Comparison of ENCODE assay signal across 28 mouse cellular contexts in the genomic region with DNA sequence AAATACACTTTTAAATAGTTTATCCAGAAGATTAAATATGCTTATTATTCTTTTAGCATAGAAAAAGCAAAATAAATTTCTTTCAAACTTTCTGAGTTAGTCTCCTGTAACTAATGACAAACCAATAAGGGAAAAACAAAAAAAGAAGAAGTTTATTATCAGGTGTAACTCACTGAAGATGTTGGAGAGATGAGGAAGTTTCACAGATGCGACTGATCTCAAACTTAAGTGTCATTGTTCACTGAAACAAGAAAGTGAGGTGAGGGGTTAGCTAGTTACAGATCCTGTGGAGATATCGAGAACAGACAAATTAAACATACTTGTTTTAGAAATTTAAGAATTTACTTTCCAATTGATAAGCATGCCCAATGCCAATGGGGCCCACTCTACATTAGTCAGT.
"Had no signal": no experiment of that assay in that cellular context is flagged by ENCODE, and none has a peak within 500 bp of the region (broad histone marks: within the 10 kb centered on the region; RNA-seq: fewer than 3 reads in every experiment).

No protein-coding gene starts in this region.

- H3K27me3 ChIP-seq: limb, embryonic 12.5 days; limb, embryonic 13.5 days; limb, embryonic 15.5 days; liver, embryonic 12.5 days; liver, embryonic 13.5 days; liver, embryonic 15.5 days; lung, embryonic 15.5 days; megakaryocyte, embryonic 14.5 days; midbrain, embryonic 12.5 days; midbrain, embryonic 13.5 days; midbrain, embryonic 15.5 days; neural tube, embryonic 12.5 days had no signal

- H3K4me1 ChIP-seq: limb, embryonic 15.5 days; liver, embryonic 12.5 days; liver, embryonic 13.5 days; liver, embryonic 15.5 days; lung, embryonic 15.5 days; megakaryocyte, embryonic 14.5 days; midbrain, embryonic 10.5 days; midbrain, embryonic 12.5 days; midbrain, embryonic 13.5 days; midbrain, embryonic 15.5 days; neural tube, embryonic 12.5 days had no signal

- H3K9me3 ChIP-seq: limb, embryonic 10.5 days; limb, embryonic 12.5 days; limb, embryonic 13.5 days; limb, embryonic 15.5 days; liver, embryonic 12.5 days; liver, embryonic 13.5 days; liver, embryonic 15.5 days; lung, embryonic 15.5 days; midbrain, embryonic 10.5 days; midbrain, embryonic 12.5 days; midbrain, embryonic 13.5 days; midbrain, embryonic 15.5 days; neural tube, embryonic 12.5 days had no signal

- H3K9ac ChIP-seq: limb, embryonic 12.5 days; limb, embryonic 13.5 days; limb, embryonic 15.5 days; liver, embryonic 12.5 days; liver, embryonic 13.5 days; liver, embryonic 14.5 days; liver, embryonic 15.5 days; liver, postnatal 0 days; lung, embryonic 14.5 days; lung, embryonic 15.5 days; midbrain, embryonic 12.5 days; midbrain, embryonic 13.5 days; midbrain, embryonic 15.5 days; neural tube, embryonic 12.5 days had no signal

- H3K27ac ChIP-seq: limb, embryonic 10.5 days; limb, embryonic 12.5 days; limb, embryonic 13.5 days; limb, embryonic 15.5 days; liver, embryonic 12.5 days; liver, embryonic 13.5 days; liver, embryonic 14.5 days; liver, embryonic 15.5 days; lung, embryonic 15.5 days; macrophage; midbrain, embryonic 10.5 days; midbrain, embryonic 12.5 days; midbrain, embryonic 13.5 days; midbrain, embryonic 15.5 days; neural tube, embryonic 12.5 days had no signal

- DNase-seq: left cerebral cortex, postnatal 4 days; liver; liver, embryonic 13.5 days; liver, postnatal 0 days; lung, adult 18-20 months; lung, adult 2 months; lung, embryonic 14.5 days; lung, postnatal 10 days; lung, postnatal 14 days; lung, postnatal 36 days; lung, postnatal 4 days; midbrain, embryonic 14.5 days had no signal

- H3K36me3 ChIP-seq: limb, embryonic 10.5 days; limb, embryonic 12.5 days; limb, embryonic 13.5 days; limb, embryonic 15.5 days; liver, embryonic 12.5 days; liver, embryonic 13.5 days; liver, embryonic 15.5 days; lung, embryonic 15.5 days; midbrain, embryonic 10.5 days; midbrain, embryonic 12.5 days; midbrain, embryonic 13.5 days; midbrain, embryonic 15.5 days; neural tube, embryonic 12.5 days had no signal

- H3K4me3 ChIP-seq: limb, embryonic 10.5 days; limb, embryonic 12.5 days; limb, embryonic 13.5 days; limb, embryonic 15.5 days; liver, embryonic 12.5 days; liver, embryonic 13.5 days; liver, embryonic 15.5 days; lung, embryonic 15.5 days; megakaryocyte, embryonic 14.5 days; midbrain, embryonic 10.5 days; midbrain, embryonic 12.5 days; midbrain, embryonic 13.5 days; midbrain, embryonic 15.5 days; myocyte; neural tube, embryonic 12.5 days had no signal
